Mouse (Mus musculus): ENCODE data around the gene Pygo1.

GRCm38 (mm10) chr9:72923068-72923467, 2.4 kb upstream of the Pygo1 start:
- TF ChIP-seq CTCF (IDR thresholded peaks at IDR 0.05; ENCODE audit: control insufficient read depth, insufficient read depth, insufficient read length) (no peak), FOSL1 (IDR thresholded peaks at IDR 0.05; ENCODE audit: insufficient read depth, low read length, poor library complexity, severe bottlenecking) (no peak), MYOG (IDR thresholded peaks at IDR 0.05; ENCODE audit: control insufficient read depth, extremely low read depth, insufficient read length) (no peak), CEBPB (IDR thresholded peaks at IDR 0.05; ENCODE audit: low read depth) (no peak), USF1 (IDR thresholded peaks at IDR 0.05; ENCODE audit: low read depth) (no peak), MAX (IDR thresholded peaks at IDR 0.05) (no peak)

Measured in C2C12 (cell line).